Mouse (Mus musculus): ENCODE data around the gene Lin37. TPM values are rescaled to one million over a fixed set of nuclear protein-coding genes. Genes with fewer than 3 reads are reported as not detected.
A peak's percentile ranks its signal among the peaks of the same experiment; 100 is the strongest.

Gene Lin37
- polyA plus RNA-seq, 1 experiment from 2014 or later = 47.6 TPM

DNA sequence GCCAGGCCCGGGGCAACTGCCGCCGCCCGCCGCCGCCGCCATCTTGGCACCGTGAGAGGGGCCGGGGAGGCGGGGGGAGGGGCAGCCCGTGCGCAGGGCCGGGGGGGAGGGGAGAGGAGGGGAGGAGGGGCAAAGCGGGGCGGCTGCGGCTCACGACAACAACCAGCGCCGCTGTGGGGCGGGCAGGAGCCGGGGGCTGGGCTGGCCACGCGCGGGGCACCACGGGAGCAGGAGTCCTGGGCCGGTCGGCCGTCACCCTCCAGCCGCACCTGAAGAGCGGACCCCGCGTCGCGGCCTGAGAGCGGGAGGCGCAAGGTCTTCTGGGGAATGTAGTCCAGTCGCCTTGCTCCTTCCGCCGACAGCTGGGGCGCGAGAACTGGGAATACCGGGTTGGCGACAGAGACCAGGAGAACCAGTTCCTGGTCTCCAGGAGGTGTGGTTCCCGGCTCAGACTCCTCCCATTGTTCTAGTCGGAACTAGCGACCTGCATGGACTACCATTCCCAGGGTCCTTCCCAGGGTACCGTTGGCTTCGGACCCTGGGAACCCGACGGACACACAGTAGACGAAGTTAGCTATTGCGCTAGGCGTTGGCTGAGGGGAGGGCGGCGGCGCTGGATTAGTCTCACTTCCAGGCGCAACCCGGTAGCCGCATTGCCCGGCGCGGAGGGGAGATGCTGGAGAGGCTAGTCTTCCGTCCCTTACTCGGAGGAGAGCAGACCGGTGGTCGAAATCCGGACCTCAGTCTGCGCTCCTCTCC is 29.2 kb upstream of the Lin37 start, which contains the start of gene Kmt2b:
TSS of gene Kmt2b (minus strand) at position 51 of the 759 bp plus-strand sequence.
- DNase-seq (ENCODE audit: low spot score) (peak; percentile 98), ATAC-seq (peak; percentile 95)
- WGBS = under 1% methylated on average over 52 of the region's 68 CpGs
- peak within 1 kb of the TSS; percentile 92 for H3K27ac ChIP-seq (ENCODE audit: low read depth, low read length)
- H3K4me3 ChIP-seq (ENCODE audit: low read depth, low read length) = peak within 1 kb of the TSS; percentile 98
- peak within 1 kb of the TSS; percentile 95 for H3K4me2 ChIP-seq (ENCODE audit: low read length)
- no peaks in the 10 kb centered on the region for H3K9me3 ChIP-seq (replicated peaks; ENCODE audit: control insufficient read depth, low read length)
- H3K36me3 ChIP-seq (ENCODE audit: control insufficient read depth, insufficient read depth, low read length) = peaks cover 32% of the 10 kb centered on the region
- no peaks in the 10 kb centered on the region for H3K27me3 ChIP-seq (replicated peaks; ENCODE audit: control insufficient read depth, insufficient read depth, low read length)
- H3K4me1 ChIP-seq (ENCODE audit: control insufficient read depth, insufficient read depth, low read length) = peaks cover 7% of the 10 kb centered on the region
- H3K9ac ChIP-seq (ENCODE audit: low read length) = peak within 1 kb of the TSS; percentile 97

DNA sequence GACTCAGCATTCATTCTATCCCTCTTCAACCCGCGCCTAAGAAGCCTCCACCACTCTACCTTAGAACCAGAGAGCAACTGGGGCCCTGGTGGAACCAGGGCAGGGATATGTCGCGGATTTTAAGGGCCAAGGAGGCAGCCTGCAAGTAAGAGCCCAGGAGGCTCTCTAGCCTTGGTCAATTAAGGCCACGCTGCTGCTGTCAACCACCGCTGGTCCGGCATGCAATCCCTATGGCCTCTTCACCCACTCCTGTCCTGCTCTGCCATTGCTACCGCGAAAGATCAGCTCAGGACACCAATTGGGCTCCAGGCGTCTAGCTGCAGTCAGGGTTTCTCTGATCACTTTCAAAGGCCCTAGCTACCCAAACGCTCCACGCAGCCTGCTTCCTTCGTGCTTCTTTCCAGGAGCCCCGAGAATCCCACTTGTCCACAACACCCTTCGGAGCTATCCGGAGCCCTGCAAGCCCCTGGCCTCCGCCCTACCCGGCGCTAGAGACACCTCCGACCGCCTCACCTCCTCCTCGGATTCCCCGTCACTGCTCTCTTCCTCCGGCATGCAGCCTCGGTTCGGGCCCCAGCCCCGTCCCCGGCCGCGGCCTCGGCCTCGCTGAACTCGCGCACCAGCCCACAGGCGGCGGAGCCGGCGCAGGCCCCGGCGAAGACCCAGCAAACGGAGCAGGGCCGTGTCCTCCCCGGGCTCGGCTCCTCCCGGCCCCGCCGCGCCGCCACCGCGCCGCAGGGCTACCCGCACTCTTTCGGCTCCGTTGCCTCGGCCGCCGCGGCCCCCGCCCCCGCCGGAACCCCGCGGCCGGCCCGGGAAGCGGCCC is 28.4 kb upstream of the Lin37 start:
- H3K4me1 ChIP-seq (ENCODE audit: control insufficient read depth, insufficient read depth, low read length) = peaks cover 7% of the 10 kb centered on the region
- H3K9ac ChIP-seq (ENCODE audit: low read length) = peak overlapping the region; percentile 97
- peak overlapping the region; percentile 92 for H3K27ac ChIP-seq (ENCODE audit: low read depth, low read length)
- peak overlapping the region; percentile 95 for H3K4me2 ChIP-seq (ENCODE audit: low read length)
- ATAC-seq = peak; percentile 48
- peaks cover 40% of the 10 kb centered on the region for H3K36me3 ChIP-seq (ENCODE audit: control insufficient read depth, insufficient read depth, low read length)
- no peaks in the 10 kb centered on the region for H3K27me3 ChIP-seq (replicated peaks; ENCODE audit: control insufficient read depth, insufficient read depth, low read length)
- WGBS = under 1% methylated on average over 63 of the region's 67 CpGs
- H3K9me3 ChIP-seq (replicated peaks; ENCODE audit: control insufficient read depth, low read length) = no peaks in the 10 kb centered on the region
- DNase-seq (ENCODE audit: low spot score) = peak; percentile 29
- H3K4me3 ChIP-seq (ENCODE audit: low read depth, low read length) = peak overlapping the region; percentile 98

DNA sequence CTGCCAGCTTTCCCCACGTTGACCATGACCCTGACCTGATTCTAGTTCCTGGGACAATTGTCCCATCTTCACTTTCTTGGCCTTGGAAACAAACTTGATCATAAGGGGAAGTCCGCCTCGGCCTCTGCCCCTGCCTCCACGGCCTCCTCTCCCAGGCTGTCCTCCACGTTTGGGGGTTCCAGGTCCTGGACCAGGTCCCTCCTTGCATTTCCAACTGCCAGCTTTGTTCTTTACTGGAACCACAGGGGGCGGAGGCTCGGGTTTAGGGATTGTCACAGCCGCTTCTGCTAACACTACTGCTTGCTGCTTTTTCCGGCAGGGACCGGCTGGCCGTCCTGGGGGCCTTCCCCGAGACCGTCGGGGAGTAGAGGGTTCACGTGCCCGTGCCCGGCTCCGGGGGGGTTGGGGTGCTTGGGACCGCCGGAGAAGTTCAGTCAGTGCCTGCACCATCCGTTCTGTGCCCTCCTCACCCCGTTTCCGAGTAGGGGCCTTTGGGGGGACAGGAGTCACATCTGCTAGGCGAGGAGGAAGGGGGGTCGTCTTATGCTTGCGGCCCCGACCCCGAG is 26.9 kb upstream of the Lin37 start:
- Histone ChIP-seq H3K4me3 (ENCODE audit: low read depth, low read length) (no peak overlapping the region), H3K4me2 (ENCODE audit: low read length) (peak overlapping the region; percentile 95), H3K27me3 (replicated peaks; ENCODE audit: control insufficient read depth, insufficient read depth, low read length) (no peaks in the 10 kb centered on the region), H3K4me1 (ENCODE audit: control insufficient read depth, insufficient read depth, low read length) (peaks cover 7% of the 10 kb centered on the region), H3K9me3 (replicated peaks; ENCODE audit: control insufficient read depth, low read length) (no peaks in the 10 kb centered on the region), H3K27ac (ENCODE audit: low read depth, low read length) (no peak overlapping the region), H3K9ac (ENCODE audit: low read length) (peak overlapping the region; percentile 97), H3K36me3 (ENCODE audit: control insufficient read depth, insufficient read depth, low read length) (peaks cover 55% of the 10 kb centered on the region)
- DNase-seq (ENCODE audit: low spot score) (no peak), ATAC-seq (no peak)
- 89% methylated on average over 28 of the region's 28 CpGs for WGBS

DNA sequence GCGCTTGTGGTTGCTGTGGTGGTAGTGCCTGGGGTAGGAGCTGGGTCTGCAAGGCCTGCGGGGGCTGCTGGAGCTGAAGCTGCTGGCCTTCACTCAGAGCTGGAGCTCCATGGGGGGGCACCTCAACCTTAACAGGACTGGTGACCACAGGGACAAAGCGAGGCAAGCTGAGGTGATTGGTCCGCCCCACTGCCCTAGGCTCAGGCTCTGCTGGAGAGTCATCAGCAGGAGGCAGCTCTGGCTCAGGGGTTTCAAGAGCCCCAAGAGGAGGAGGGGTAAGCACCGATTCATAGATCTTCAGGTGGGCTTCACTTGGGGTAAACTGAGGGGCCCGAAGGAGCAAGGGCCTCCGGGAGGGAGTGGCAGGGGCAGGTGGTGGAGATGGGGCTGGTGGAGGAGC is 25.5 kb upstream of the Lin37 start:
- H3K9ac ChIP-seq (ENCODE audit: low read length) = no peak overlapping the region
- WGBS = 96% methylated on average over 7 of the region's 7 CpGs
- no peak for ATAC-seq
- H3K36me3 ChIP-seq (ENCODE audit: control insufficient read depth, insufficient read depth, low read length) = peaks cover 69% of the 10 kb centered on the region
- H3K27me3 ChIP-seq (replicated peaks; ENCODE audit: control insufficient read depth, insufficient read depth, low read length) = no peaks in the 10 kb centered on the region
- no peak overlapping the region for H3K27ac ChIP-seq (ENCODE audit: low read depth, low read length)
- no peak for DNase-seq (ENCODE audit: low spot score)
- H3K4me3 ChIP-seq (ENCODE audit: low read depth, low read length) = no peak overlapping the region
- H3K4me1 ChIP-seq (ENCODE audit: control insufficient read depth, insufficient read depth, low read length) = peaks cover 7% of the 10 kb centered on the region
- no peak overlapping the region for H3K4me2 ChIP-seq (ENCODE audit: low read length)
- H3K9me3 ChIP-seq (replicated peaks; ENCODE audit: control insufficient read depth, low read length) = no peaks in the 10 kb centered on the region

DNA sequence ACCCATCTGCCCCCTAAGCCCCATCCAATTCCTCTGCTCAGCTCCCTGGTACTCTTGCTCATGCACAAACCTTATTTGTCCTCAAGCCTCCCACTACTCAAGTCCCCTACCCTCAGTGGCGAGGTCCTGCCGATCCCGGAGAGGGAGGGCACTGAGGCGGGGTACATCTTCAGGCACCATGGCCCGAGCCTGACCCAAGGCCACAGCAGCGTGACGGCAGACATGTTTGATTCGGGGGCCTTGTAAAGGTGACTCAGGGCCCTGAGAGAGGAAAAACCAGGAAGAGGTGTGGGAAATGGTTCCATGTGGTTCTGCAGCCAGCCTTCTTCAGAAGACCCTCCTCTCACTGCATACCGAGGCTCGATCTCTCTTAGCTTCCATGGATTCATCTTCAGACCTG is 24.7 kb upstream of the Lin37 start:
- 96% methylated on average over 10 of the region's 10 CpGs for WGBS
- Histone ChIP-seq H3K4me2 (ENCODE audit: low read length) (no peak overlapping the region), H3K27ac (ENCODE audit: low read depth, low read length) (no peak overlapping the region), H3K27me3 (replicated peaks; ENCODE audit: control insufficient read depth, insufficient read depth, low read length) (no peaks in the 10 kb centered on the region), H3K4me1 (ENCODE audit: control insufficient read depth, insufficient read depth, low read length) (peaks cover 7% of the 10 kb centered on the region), H3K9ac (ENCODE audit: low read length) (no peak overlapping the region), H3K36me3 (ENCODE audit: control insufficient read depth, insufficient read depth, low read length) (peaks cover 77% of the 10 kb centered on the region), H3K9me3 (replicated peaks; ENCODE audit: control insufficient read depth, low read length) (no peaks in the 10 kb centered on the region), H3K4me3 (ENCODE audit: low read depth, low read length) (no peak overlapping the region)
- DNase-seq (ENCODE audit: low spot score) = no peak
- no peak for ATAC-seq

DNA sequence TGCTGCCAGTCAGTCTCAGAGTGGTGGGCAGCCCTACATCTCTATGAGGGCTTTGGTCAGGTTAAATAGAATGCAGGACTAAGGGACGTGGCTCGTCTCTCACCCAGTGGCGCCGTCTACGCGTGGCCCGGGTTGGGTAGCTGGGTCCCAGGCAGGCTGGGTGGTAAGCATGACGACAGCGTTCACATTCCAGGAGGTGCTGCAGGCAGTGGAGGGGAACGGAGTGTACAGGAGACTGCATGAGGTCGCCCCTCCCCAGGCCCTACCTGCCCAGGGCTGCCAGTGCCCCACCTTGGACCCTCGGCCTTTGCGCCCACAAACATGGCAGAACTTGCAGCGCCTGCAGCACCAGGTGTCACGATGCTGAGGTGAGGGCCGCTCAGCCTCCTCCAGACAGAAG is 21.9 kb upstream of the Lin37 start:
- ATAC-seq (no peak), DNase-seq (ENCODE audit: low spot score) (no peak)
- no peak overlapping the region for H3K9ac ChIP-seq (ENCODE audit: low read length)
- no peak overlapping the region for H3K4me3 ChIP-seq (ENCODE audit: low read depth, low read length)
- H3K4me1 ChIP-seq (ENCODE audit: control insufficient read depth, insufficient read depth, low read length) = no peaks in the 10 kb centered on the region
- H3K4me2 ChIP-seq (ENCODE audit: low read length) = no peak overlapping the region
- peaks cover 100% of the 10 kb centered on the region for H3K36me3 ChIP-seq (ENCODE audit: control insufficient read depth, insufficient read depth, low read length)
- no peak overlapping the region for H3K27ac ChIP-seq (ENCODE audit: low read depth, low read length)
- H3K27me3 ChIP-seq (replicated peaks; ENCODE audit: control insufficient read depth, insufficient read depth, low read length) = no peaks in the 10 kb centered on the region
- 94% methylated on average over 16 of the region's 16 CpGs for WGBS
- H3K9me3 ChIP-seq (replicated peaks; ENCODE audit: control insufficient read depth, low read length) = no peaks in the 10 kb centered on the region

DNA sequence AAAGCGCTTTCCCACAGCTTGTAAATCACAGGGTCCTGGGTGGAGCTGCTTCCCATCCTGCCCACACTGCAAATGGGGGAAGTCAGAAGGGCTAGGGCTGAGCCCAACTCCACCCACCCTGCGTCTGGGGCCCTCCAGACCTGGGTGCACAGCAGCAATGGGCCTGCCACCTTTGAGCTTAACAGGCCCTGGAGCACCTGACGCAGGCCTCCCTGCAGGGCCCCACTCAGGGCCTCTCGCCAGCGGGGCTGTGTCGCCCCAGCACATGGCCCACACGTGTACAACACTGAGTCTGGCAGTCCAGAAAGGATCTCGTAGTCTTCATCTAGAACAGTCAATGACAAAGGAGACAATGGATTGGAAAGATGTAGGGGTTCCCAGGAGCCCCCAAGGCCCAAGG is 20.3 kb upstream of the Lin37 start:
- Histone ChIP-seq H3K4me3 (ENCODE audit: low read depth, low read length) (no peak overlapping the region), H3K9ac (ENCODE audit: low read length) (no peak overlapping the region), H3K4me2 (ENCODE audit: low read length) (no peak overlapping the region), H3K27ac (ENCODE audit: low read depth, low read length) (no peak overlapping the region), H3K4me1 (ENCODE audit: control insufficient read depth, insufficient read depth, low read length) (no peaks in the 10 kb centered on the region), H3K27me3 (replicated peaks; ENCODE audit: control insufficient read depth, insufficient read depth, low read length) (no peaks in the 10 kb centered on the region), H3K36me3 (ENCODE audit: control insufficient read depth, insufficient read depth, low read length) (peaks cover 100% of the 10 kb centered on the region), H3K9me3 (replicated peaks; ENCODE audit: control insufficient read depth, low read length) (no peaks in the 10 kb centered on the region)
- no peak for ATAC-seq
- WGBS = 94% methylated on average over 8 of the region's 8 CpGs
- no peak for DNase-seq (ENCODE audit: low spot score)

DNA sequence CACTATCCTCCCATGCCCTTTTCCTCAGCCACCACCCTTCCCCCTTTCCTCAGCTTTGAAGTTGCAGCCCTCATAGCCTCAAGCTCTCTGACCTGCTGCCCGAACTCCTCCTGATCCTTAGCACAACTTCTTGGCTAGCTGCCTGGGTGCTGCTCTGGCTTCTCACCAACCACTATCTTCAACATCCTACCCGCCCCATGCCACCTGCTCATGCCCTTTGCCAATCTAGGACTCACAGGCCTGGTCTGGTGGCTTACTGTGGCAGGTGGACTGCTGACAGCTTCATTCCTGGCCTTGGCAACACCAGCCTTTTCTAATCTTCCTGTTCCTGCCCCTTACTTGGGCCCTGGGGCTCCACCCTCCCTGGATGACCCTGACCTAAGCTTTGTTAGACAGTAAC is 13.3 kb upstream of the Lin37 start:
- H3K27me3 ChIP-seq (replicated peaks; ENCODE audit: control insufficient read depth, insufficient read depth, low read length) = no peaks in the 10 kb centered on the region
- DNase-seq (ENCODE audit: low spot score) = no peak
- no peak for ATAC-seq
- WGBS = 89% methylated on average over 2 of the region's 2 CpGs
- no peak overlapping the region for H3K4me3 ChIP-seq (ENCODE audit: low read depth, low read length)
- H3K9me3 ChIP-seq (replicated peaks; ENCODE audit: control insufficient read depth, low read length) = no peaks in the 10 kb centered on the region
- H3K27ac ChIP-seq (ENCODE audit: low read depth, low read length) = no peak overlapping the region
- H3K4me1 ChIP-seq (ENCODE audit: control insufficient read depth, insufficient read depth, low read length) = no peaks in the 10 kb centered on the region
- H3K9ac ChIP-seq (ENCODE audit: low read length) = no peak overlapping the region
- no peak overlapping the region for H3K4me2 ChIP-seq (ENCODE audit: low read length)
- peaks cover 98% of the 10 kb centered on the region for H3K36me3 ChIP-seq (ENCODE audit: control insufficient read depth, insufficient read depth, low read length)
